Mouse (Mus musculus): ENCODE data around the gene Depdc1b.

The Depdc1b gene

GRCm38 (mm10) chr13:108347016-108347415 is 30.9 kb downstream of the Depdc1b start:
- in situ Hi-C loops (cut with MboI, MseI), result no loop called here

GRCm38 (mm10) chr13:108349624-108350023 is 33.5 kb downstream of the Depdc1b start:
- in situ Hi-C loops (cut with MboI, MseI), result no loop called here

DNA sequence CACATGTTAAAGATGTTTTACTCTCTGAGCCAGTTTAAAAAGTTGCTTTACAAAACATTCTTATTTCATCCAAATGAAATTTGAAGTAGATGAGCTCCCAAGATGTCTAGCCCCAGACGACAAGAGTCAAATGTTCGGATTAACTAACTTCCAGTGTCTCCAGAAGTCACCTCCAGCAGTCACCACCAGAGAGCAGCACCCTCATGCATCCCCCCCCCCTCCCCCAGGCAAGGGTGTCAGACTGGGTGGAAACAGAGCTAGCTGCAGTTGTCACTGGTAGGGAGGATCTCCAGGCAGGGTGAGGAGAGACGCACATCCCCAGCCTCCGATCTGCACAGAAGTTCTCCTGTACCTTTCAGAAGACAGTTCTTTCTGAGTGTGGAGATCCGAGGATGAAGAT is 37.6 kb downstream of the Depdc1b start:
- in situ Hi-C loops (cut with MboI, MseI), result no loop called here

- in situ Hi-C loops (cut with MboI, MseI), result no loop called here
Measured at GRCm38 (mm10) chr13:108354804-108355552, 38.8 kb downstream of the Depdc1b start.

GRCm38 (mm10) chr13:108357362-108357761 is 41.2 kb downstream of the Depdc1b start:
- in situ Hi-C loops (cut with MboI, MseI), result no loop called here

GRCm38 (mm10) chr13:108358228-108358627 is 42.1 kb downstream of the Depdc1b start:
- in situ Hi-C loops (cut with MboI, MseI), result no loop called here

GRCm38 (mm10) chr13:108367496-108367895 is 51.4 kb downstream of the Depdc1b start:
- in situ Hi-C loops (cut with MboI, MseI), result no loop called here

DNA sequence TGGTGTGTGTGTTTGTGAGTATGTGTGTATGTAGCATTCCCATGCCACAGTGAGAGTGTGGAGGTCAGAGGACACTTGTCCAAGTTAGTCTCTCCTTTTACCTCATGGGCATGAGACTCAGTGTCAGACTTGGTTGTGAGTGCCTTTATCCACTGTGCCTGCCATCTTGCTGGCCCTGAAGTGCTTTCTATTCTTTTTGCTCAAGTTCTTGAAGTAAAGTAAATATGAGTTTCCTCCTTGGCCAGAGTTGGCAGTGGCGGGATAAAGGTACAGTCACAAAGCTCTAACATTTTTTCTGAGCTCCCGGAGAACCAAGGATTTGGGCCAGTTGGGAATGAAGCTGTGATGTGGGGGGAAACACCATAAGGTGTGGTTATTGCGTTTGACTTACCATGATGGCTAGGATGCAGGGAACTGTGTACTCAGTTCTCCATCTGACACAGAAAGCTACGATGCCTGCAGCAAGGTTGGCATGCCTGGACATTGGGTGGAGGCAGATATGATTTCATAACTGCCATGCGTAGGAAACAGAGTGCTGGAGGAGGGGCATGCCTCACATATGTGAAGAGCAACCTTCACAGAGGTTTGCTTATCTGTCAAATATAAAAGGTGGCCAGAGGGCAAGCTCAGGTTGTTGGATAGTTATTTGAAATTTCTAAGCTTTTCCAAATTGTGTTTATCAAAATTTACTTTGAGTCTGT is 54.3 kb downstream of the Depdc1b start:
- in situ Hi-C loops (cut with MboI, MseI), result loop anchor here (5.0 kb wide), 1 partner anchor 47 kb away; no protein-coding TSS in a partner anchor

DNA sequence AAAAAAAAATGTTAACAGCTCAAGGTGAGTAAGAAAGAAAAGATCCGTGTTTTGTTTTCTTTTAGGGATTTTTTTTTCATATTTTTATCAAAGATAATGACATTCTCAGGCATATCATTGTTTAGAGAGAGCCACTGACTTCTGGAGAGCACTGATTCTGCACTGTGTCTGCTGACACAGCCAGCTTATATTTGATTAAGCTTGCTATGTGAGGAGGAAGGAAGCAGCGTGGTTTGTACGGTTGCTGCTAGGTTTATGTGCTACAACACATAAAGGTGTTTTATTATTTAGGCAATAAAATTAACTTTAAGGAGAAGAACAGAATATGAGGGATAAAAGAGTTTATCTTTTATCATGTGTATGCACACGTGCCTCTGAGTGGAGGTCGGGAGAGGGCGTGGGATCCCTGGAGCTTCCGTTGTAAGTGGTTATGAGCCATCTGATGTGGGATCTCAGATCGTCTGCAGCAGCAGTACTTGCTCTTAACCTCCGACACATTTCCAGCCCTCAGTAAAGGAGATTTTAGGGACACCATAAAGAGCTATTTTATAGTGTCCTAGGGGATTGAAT is 55.3 kb downstream of the Depdc1b start:
- in situ Hi-C loops (cut with MboI, MseI), result loop anchor here (5.0 kb wide), 1 partner anchor 46 kb away; no protein-coding TSS in a partner anchor

- in situ Hi-C loops (cut with MboI, MseI), result loop anchor here (5.0 kb wide), 1 partner anchor 44 kb away; no protein-coding TSS in a partner anchor
Measured at GRCm38 (mm10) chr13:108373231-108373630, 57.1 kb downstream of the Depdc1b start.

- in situ Hi-C loops (cut with MboI, MseI), result no loop called here
Measured at GRCm38 (mm10) chr13:108376637-108377036, 60.5 kb downstream of the Depdc1b start.

DNA sequence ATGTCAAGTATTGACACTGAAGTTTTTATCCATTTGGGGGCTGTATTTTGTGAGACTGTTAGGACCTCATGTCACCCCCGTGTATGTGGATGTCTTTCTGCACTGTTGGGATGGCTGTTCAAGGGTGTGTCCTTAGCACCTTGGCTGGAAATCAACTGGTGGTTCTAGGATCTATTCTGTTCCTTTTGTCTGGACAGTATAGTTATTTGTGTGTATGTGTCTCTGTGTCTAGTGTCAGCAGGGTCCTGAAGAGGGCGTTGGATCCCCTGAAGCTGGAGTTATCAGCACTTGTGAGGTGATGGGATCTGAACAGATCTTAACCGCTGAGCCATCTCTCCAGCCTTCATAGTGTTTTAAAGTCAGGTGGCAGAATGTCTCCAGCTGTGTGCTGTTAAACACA is 65.0 kb downstream of the Depdc1b start:
- in situ Hi-C loops (cut with MboI, MseI), result loop anchor here (5.0 kb wide), 1 partner anchor 836 kb away; no protein-coding TSS in a partner anchor

GRCm38 (mm10) chr13:108383051-108383450 is 66.9 kb downstream of the Depdc1b start:
- in situ Hi-C loops (cut with MboI, MseI), result loop anchor here (5.0 kb wide), 1 partner anchor 834 kb away; no protein-coding TSS in a partner anchor

GRCm38 (mm10) chr13:108386058-108386457 is 69.9 kb downstream of the Depdc1b start:
- in situ Hi-C loops (cut with MboI, MseI), result no loop called here

GRCm38 (mm10) chr13:108390565-108390964 is 74.4 kb downstream of the Depdc1b start:
- in situ Hi-C loops (cut with MboI, MseI), result no loop called here

- in situ Hi-C loops (cut with MboI, MseI), result no loop called here
Measured at GRCm38 (mm10) chr13:108403197-108403596, 87.1 kb downstream of the Depdc1b start.

DNA sequence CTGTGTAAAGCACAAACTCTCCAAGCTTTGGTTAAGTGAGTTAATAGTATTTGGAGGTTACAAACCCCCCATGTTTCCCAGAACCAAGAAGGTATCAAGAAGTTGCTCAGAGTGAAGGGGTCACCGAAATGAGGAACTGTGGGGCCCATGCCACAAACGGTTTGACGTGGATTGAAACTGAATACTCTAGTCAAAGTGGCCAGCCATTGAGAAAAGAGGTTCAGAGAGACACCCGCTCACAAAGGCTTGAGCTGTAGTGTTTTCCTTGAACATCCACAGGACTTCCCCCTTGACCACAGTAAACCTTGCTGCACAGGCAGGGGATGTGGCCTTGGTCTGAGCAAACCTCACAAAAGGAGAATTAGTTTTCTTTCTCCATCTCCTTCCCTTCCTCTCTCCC is 88.2 kb downstream of the Depdc1b start:
- in situ Hi-C loops (cut with MboI, MseI), result no loop called here

- in situ Hi-C loops (cut with MboI, MseI), result loop anchor here (5.0 kb wide), 1 partner anchor 43 kb away; no protein-coding TSS in a partner anchor
Measured at GRCm38 (mm10) chr13:108415464-108415863, 99.3 kb downstream of the Depdc1b start.

DNA sequence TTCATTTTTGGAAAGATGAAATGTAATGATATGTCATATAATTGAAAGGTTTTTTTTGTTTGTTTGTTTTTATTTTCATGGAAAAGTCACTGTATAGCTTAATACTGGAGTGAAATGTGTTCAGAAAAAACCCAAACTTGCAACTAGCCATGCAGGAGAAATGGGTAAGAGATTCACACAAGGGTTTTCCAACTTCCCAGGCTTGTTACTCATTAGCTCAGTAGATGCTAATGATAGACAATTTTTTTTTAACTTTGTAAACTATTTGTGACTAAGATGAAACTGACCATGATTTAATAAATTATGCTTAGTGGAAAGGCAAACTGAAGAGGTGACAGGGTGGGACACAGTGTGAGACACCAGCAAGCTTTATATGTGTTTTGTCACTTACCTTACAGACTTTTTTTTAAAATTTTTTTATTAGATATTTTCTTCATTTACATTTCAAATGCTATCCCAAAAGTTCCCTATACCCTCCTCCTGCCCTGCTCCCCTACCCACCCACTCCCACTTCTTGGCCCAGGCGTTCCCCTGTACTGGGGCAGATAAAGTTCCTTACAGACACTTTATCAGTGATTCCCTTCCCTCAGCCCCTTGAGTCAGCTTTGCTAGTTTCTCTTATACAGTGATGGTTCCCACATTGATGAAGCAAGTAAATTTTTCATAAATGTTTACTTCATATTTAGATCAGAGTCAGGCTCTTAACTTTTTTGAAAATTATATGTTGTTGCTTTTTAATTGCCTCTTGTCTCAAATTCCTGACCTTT is 102.8 kb downstream of the Depdc1b start:
- in situ Hi-C loops (cut with MboI, MseI), result loop anchor here (5.0 kb wide), 1 partner anchor 47 kb away; no protein-coding TSS in a partner anchor

DNA sequence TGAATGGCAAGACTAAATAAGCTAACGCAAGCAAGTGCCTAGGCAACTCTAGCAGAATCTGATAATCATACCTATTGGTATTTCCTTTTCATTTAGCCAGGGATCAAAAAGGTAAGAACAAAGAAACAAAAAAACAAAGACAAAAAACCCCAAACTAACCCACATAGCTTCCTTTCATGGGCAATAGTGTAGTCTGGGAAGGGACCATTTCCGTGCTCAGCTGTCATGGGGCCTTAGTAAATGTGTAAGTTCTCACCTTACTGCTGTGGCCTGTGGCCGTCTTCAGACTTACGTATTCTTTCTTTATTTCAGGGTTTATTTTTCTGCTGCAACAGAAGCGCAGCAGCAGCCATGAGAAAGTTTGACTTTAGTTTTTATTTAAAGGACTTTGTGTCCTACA is 110.2 kb downstream of the Depdc1b start:
- in situ Hi-C loops (cut with MboI, MseI), result no loop called here

DNA sequence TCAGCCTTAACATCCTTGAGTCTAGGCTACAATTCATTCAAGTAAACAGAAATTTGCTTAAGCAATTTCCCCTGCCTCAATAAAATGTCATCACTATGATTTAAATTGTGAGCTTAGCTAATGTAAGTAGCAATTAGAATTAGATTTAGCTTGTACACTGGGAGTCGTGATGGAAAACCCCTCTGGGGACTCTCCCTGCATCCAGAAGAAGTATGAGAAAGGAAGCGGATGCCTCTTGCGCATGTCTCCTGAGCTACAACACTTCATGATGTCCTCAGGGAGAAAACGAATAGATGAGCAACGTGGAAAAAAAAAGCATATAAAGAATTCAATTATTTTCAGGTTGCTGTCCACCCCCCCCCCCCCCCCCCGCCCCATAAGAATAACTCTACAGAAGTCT is 112.7 kb downstream of the Depdc1b start:
- in situ Hi-C loops (cut with MboI, MseI), result no loop called here

Data from T-helper 1 cell (primary cell).